Mouse (Mus musculus) cerebellum, adult 2 months (tissue): ENCODE measurements around the gene Cop1. TPM values are rescaled to one million over a fixed set of nuclear protein-coding genes. Genes with fewer than 3 reads are reported as not detected.
"Not testable (repeated sequence)": the region's sequence is repeated elsewhere in the genome, so short reads cannot be mapped to it uniquely, and the experiment has no call there.

Source experiments
- DNase-seq, 2 experiments: peaks; one replicate each; pipeline ENCODE4 v3.0.0; 2021
- H3K27ac ChIP-seq: fragments of 200-500 bp; 2 replicates; pipeline ENCODE4 v1.5.1; 2012; ENCODE audit warnings: low read length, control low read depth, inconsistent platforms; ENCODE audit not compliant: insufficient read depth
- H3K27me3 ChIP-seq: fragments of 200-500 bp; 2 replicates; pipeline ENCODE4 v1.6.1; 2012; ENCODE audit warnings: inconsistent platforms, mild to moderate bottlenecking, low read length, moderate library complexity; ENCODE audit not compliant: control insufficient read depth, insufficient read depth
- H3K4me1 ChIP-seq: fragments of 200-500 bp; 2 replicates; pipeline ENCODE4 v1.6.1; 2011; ENCODE audit warnings: low read length; ENCODE audit not compliant: control insufficient read depth, insufficient read depth
- H3K4me3 ChIP-seq: fragments of 200-500 bp; replicated peaks from 2 replicates; pipeline ENCODE3; 2011; ENCODE audit warnings: mild to moderate bottlenecking, low read depth, low read length, control low read depth; ENCODE audit not compliant: insufficient read depth
- CTCF ChIP-seq: fragments of 200-500 bp; IDR thresholded peaks from 2 replicates; pipeline ENCODE4 v1.5.1; 2011; ENCODE audit warnings: low read depth, mild to moderate bottlenecking, control low read depth, low read length, moderate library complexity, borderline replicate concordance; ENCODE audit not compliant: insufficient read depth
- POLR2A ChIP-seq: fragments of 200-500 bp; IDR thresholded peaks from 2 replicates; pipeline ENCODE4 v1.6.1; 2011; ENCODE audit warnings: low read length, control low read depth, borderline replicate concordance; ENCODE audit not compliant: insufficient read depth
- WGBS: fragments of 180-500 bp; shearing (Covaris S2); methylation state at CpG from one replicate; pipeline ENCODE4 v1.1.7; 2018; 5-methylcytosine and 5-hydroxymethylcytosine counted together
- polyA plus RNA-seq: library from polyadenylated mRNA; depleted of rRNA; stranded (reverse); fragments of >200 nt; gene quantifications from 2 replicates; pipeline ENCODE4 v1.2.3, GENCODE M21; 2012; rRNA removed

Gene Cop1
- polyA plus RNA-seq, result 78.3 and 85.0 TPM in 2 replicates

- H3K27ac ChIP-seq, result peak within 1 kb of the TSS; percentile 75
- H3K4me1 ChIP-seq, H3K27me3 ChIP-seq: not testable (repeated sequence)
- peak; percentile 93 to 94 for DNase-seq
- TF ChIP-seq POLR2A, result peak; percentile 96; the same call in 1 of the 2 replicates
- peak within 1 kb of the TSS; percentile 93 for H3K4me3 ChIP-seq
- under 1% methylated on average over 81 of the region's 97 CpGs for WGBS
These were observed at the start of gene Cop1 for GRCm38 (mm10) chr1:159231781-159232571. TSS of gene Cop1 (plus strand) at chr1:159232320.

DNA sequence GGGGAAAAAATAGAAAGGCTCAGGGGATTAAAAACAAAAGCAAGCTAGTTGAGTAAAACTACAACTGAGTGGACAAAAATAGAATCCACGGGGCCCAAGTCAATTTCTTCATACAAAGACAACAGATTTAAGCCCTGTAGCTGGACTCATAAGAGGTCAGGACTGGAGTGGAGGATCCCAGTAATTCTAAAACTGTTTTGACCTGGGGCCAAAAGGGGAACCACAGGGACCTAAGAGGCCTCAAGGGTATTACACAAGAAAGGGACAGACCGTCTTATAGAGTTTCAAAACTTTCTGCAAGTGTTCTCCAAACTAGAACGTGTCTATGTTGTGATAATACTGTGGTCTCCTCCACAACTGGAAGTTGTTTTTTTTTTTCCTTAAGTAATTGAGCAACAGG, 45.4 kb upstream of the Cop1 start:
- Histone ChIP-seq H3K4me3 (no peak overlapping the region), H3K27ac (no peak overlapping the region), H3K4me1 (no peaks in the 10 kb centered on the region), H3K27me3 (no peaks in the 10 kb centered on the region)
- DNase-seq, result no peak
- 69% methylated on average over 3 of the region's 3 CpGs for WGBS
- TF ChIP-seq CTCF, result no peak
- no peak for TF ChIP-seq POLR2A

GRCm38 (mm10) chr1:159198603-159199002, 33.5 kb upstream of the Cop1 start:
- DNase-seq, result no peak
- no peak for TF ChIP-seq POLR2A
- no peak for TF ChIP-seq CTCF

DNA sequence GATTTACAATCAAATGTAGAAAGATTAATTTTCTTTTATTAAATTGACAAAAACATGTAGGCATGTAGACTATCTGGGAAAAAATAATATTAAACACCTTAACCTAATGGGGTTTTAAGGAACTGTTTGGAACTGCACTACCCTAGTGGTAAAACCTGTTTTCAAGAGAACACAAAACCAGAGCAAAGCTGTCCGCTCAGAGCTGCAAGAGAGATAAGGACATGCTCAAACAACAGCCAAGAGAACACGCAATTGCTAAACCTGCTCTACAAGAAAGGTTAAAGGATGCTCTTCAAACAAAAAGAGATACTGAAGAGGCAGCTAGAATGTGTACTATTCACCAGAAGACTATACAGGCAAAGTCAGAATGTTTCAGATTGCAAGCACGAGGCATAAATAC, 32.5 kb upstream of the Cop1 start:
- 92% methylated on average over 3 of the region's 3 CpGs for WGBS
- DNase-seq, result no peak

More at GRCm38 (mm10) chr1:159198603-159199002, 33.5 kb upstream of the Cop1 start:
- Histone ChIP-seq H3K4me3 (no peak overlapping the region), H3K4me1 (no peaks in the 10 kb centered on the region), H3K27me3 (no peaks in the 10 kb centered on the region), H3K27ac (no peak overlapping the region)
- 74% methylated on average over 3 of the region's 3 CpGs for WGBS

DNA sequence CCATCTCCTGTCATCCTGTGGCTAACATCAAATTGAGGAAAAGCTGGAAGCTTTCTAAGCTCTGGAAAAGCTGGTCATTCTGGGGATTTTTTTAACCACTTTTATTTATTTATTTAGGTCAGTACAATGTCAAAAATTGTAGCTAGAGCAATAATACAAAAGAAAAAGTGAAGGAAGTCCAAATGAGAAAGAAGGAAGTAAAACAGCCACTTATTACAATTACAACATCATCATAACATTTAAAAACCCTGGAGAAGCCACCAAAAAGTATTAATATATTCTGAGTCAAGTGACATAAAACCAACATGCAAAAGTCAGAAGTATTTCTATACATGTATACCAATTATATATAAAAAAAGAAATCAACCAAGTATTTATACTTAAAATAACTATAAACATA, 30.9 kb upstream of the Cop1 start:
- H3K4me3 ChIP-seq, result no peak overlapping the region
- H3K4me1 ChIP-seq, result no peaks in the 10 kb centered on the region
- no peak overlapping the region for H3K27ac ChIP-seq
- no peaks in the 10 kb centered on the region for H3K27me3 ChIP-seq
- DNase-seq, result no peak
- TF ChIP-seq POLR2A (no peak), CTCF (no peak)

More for the DNA sequence above, 32.5 kb upstream of the Cop1 start:
- Histone ChIP-seq H3K4me1 (no peaks in the 10 kb centered on the region), H3K27ac (no peak overlapping the region), H3K27me3 (no peaks in the 10 kb centered on the region), H3K4me3 (no peak overlapping the region)
- no peak for TF ChIP-seq POLR2A
- TF ChIP-seq CTCF, result no peak

GRCm38 (mm10) chr1:159211711-159212110, 20.4 kb upstream of the Cop1 start:
- DNase-seq, result no peak
- no peaks in the 10 kb centered on the region for H3K4me1 ChIP-seq
- no peak overlapping the region for H3K4me3 ChIP-seq
- TF ChIP-seq POLR2A, result no peak
- no peak for TF ChIP-seq CTCF
- 81% methylated on average over 4 of the region's 4 CpGs for WGBS
- H3K27ac ChIP-seq, result no peak overlapping the region
- H3K27me3 ChIP-seq, result no peaks in the 10 kb centered on the region

GRCm38 (mm10) chr1:159217437-159217836, 14.7 kb upstream of the Cop1 start:
- no peak overlapping the region for H3K4me3 ChIP-seq
- H3K27me3 ChIP-seq, result no peaks in the 10 kb centered on the region
- H3K4me1 ChIP-seq, result no peaks in the 10 kb centered on the region
- WGBS, result 93% methylated on average over 4 of the region's 4 CpGs
- H3K27ac ChIP-seq, result no peak overlapping the region
- TF ChIP-seq CTCF, result no peak
- DNase-seq, result no peak

DNA sequence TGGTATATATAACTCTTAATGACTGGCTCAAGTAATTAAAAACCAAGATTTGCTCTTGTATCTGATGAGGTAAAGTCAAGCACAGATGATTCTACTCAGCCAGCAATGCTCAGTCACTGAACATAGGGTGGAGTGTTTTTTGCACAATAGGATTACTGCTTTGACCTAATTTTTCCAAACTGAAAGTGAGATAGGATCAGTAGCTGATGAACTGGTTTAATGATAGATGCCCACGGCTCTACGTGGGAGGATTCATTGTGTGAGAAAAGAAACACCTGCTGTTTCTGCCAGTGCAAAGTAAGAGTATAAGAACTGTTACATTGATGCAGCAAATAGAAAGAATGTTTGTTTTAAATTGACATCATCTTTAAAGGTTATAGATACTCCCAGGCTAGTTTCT, 10.1 kb upstream of the Cop1 start:
- no peak for DNase-seq
- no peaks in the 10 kb centered on the region for H3K4me1 ChIP-seq
- no peak overlapping the region for H3K27ac ChIP-seq
- H3K27me3 ChIP-seq, result no peaks in the 10 kb centered on the region
- 77% methylated on average over 2 of the region's 2 CpGs for WGBS
- H3K4me3 ChIP-seq, result no peak overlapping the region
- TF ChIP-seq CTCF, result no peak
- no peak for TF ChIP-seq POLR2A
